Mouse (Mus musculus) embryonic facial prominence, embryonic 12.5 days (tissue): ENCODE measurements at regions not wholly inside any gene's neighbourhood (a gene's known extent, or its start where the extent isn't known, plus 50 kb on each side); places are given as distances from the start of the nearest gene placed in this dataset.

ENCODE experiments used
- ATAC-seq: fragments of 200-750 bp; cut with Nextera tagmentation; 2 replicates; pipeline ENCODE4 v1.8.0; 2017; ENCODE audit not compliant: insufficient number of reproducible peaks, insufficient read depth, low FRiP score, low TSS enrichment
- H3K27ac ChIP-seq: fragments of 300-500 bp; sonication (generic); 2 replicates; pipeline ENCODE4 v1.5.1; 2016; ENCODE audit warnings: mild to moderate bottlenecking
- H3K27me3 ChIP-seq: fragments of 300-500 bp; sonication (generic); 2 replicates; pipeline ENCODE4 v1.6.1; 2016; ENCODE audit warnings: mild to moderate bottlenecking, moderate library complexity
- H3K36me3 ChIP-seq: fragments of 300-500 bp; sonication (generic); 2 replicates; pipeline ENCODE4 v1.6.1; 2016; ENCODE audit warnings: mild to moderate bottlenecking
- H3K4me1 ChIP-seq: fragments of 300-500 bp; sonication (generic); 2 replicates; pipeline ENCODE4 v1.6.1; 2016
- H3K4me2 ChIP-seq: fragments of 300-500 bp; sonication (generic); replicated peaks from 2 replicates; pipeline ENCODE4 v1.6.1; 2016; ENCODE audit warnings: mild to moderate bottlenecking, moderate library complexity
- H3K4me3 ChIP-seq: fragments of 300-500 bp; sonication (generic); 2 replicates; pipeline ENCODE4 v1.5.1; 2016; ENCODE audit warnings: mild to moderate bottlenecking
- H3K9ac ChIP-seq: fragments of 300-500 bp; sonication (generic); 2 replicates; pipeline ENCODE4 v1.6.1; 2016; ENCODE audit warnings: mild to moderate bottlenecking, moderate library complexity
- H3K9me3 ChIP-seq: fragments of 300-500 bp; sonication (generic); 2 replicates; pipeline ENCODE4 v1.6.1; 2016; ENCODE audit warnings: mild to moderate bottlenecking, moderate library complexity
- WGBS: fragments of 180-500 bp; shearing (Covaris S2); methylation state at CpG from one replicate; pipeline ENCODE4 v1.1.7; 2016; 5-methylcytosine and 5-hydroxymethylcytosine counted together

DNA sequence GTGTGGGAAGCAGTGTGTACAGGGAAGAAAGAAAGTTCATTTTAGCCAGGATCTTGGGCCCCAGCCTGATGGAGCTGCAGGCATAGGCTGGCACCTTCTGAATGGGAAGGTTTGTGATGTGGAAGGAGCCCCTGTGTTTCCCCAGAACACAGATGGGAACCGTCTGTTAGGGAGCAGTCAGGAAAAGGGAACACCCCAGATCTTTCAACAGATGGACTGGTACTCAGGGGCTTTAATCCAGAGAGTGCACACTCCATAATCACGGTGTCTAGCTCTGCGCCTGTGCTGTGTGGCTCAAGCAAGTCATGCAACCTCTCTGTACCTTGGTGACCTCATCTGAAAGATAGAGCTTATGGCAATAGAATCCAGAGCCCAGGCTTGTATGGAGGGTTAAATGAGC is 109.6 kb downstream of the Efnb1 start:
- Histone ChIP-seq H3K27me3 (peaks cover 44% of the 10 kb centered on the region), H3K4me2 (no peak overlapping the region), H3K4me1 (peaks cover 6% of the 10 kb centered on the region; the same call in 1 of the 2 replicates), H3K9me3 (no peaks in the 10 kb centered on the region), H3K27ac (no peak overlapping the region), H3K4me3 (no peak overlapping the region), H3K9ac (no peak overlapping the region), H3K36me3 (no peaks in the 10 kb centered on the region)
- no peak for ATAC-seq
- 81% methylated on average over 3 of the region's 3 CpGs for WGBS

DNA sequence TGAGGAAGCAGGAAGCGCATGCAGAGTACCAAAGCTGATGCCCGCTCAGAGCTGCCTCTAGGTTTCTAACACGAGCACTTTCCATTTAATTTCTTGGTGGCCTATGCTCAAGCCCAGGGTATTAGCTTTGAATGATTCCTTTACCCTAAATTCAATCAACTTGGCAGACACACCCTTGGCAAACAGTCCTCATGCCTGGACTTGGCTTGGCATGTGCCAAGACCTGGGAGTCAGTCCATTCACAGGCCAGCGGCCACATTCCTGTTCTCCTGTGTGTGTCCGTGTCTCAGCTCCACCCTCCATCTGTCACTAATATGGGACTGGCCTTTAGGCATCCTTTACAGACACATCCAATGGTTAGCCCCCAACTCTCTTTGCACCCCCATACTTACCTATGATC is 107.3 kb downstream of the Efnb1 start:
- Histone ChIP-seq H3K27ac (no peak overlapping the region), H3K4me3 (no peak overlapping the region), H3K9ac (no peak overlapping the region), H3K4me2 (no peak overlapping the region), H3K36me3 (no peaks in the 10 kb centered on the region), H3K9me3 (no peaks in the 10 kb centered on the region), H3K27me3 (peaks cover 37% of the 10 kb centered on the region), H3K4me1 (peaks cover 6% of the 10 kb centered on the region; the same call in 1 of the 2 replicates)
- 87% methylated on average over 5 of the region's 5 CpGs for WGBS
- ATAC-seq, result no peak

DNA sequence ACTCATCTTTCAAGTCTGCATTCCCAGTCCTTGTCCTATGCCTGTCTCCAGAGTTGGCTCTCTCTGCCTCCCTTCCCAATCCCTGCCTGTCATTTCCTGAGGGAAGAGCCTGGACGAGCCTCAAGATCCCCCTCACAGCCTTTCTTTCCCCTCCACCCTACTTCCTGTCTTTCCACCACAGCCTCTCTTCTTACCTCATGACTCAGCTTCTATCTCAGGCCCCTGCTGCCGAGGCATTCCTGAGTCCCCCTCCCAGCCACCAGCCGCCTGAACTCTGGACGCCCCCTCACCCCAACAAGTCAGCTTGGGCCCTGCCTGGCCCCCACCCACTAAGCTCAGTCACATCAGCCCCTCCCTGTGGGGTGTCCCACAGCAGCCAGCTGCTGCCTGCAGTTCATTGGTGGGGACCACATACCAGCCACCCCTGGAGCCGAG is 105.8 kb downstream of the Efnb1 start:
- H3K4me2 ChIP-seq, result no peak overlapping the region
- H3K4me3 ChIP-seq, result no peak overlapping the region
- WGBS, result 43% methylated on average over 5 of the region's 5 CpGs
- H3K36me3 ChIP-seq, result no peaks in the 10 kb centered on the region
- peaks cover 30% of the 10 kb centered on the region for H3K27me3 ChIP-seq
- H3K9ac ChIP-seq, result no peak overlapping the region
- peaks cover 6% of the 10 kb centered on the region; the same call in 1 of the 2 replicates for H3K4me1 ChIP-seq
- no peaks in the 10 kb centered on the region for H3K9me3 ChIP-seq
- no peak overlapping the region for H3K27ac ChIP-seq
- no peak for ATAC-seq

DNA sequence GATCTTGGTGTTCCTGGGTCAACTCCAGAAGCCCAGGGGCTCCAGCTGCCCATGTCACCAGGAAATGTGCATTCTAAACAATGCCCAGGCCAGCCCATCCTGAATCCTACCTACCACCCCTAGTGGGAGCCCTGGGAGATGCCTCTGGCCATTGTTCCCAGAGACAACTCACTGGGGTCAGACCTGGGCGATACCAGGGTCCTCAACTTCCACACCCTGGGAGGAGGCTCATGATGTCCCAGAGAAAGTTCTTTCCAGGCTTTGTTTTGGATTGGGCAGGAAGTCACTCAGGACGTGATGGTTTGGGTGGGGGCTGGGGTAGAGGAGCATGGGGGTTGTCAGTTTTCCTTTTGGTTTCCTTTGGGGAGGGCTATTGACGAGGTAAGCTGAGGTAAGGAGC is 97.1 kb downstream of the Efnb1 start:
- WGBS, result 66% methylated on average over 3 of the region's 3 CpGs
- Histone ChIP-seq H3K9me3 (no peaks in the 10 kb centered on the region), H3K4me2 (no peak overlapping the region), H3K36me3 (no peaks in the 10 kb centered on the region), H3K4me1 (no peaks in the 10 kb centered on the region), H3K27me3 (peaks cover 31% of the 10 kb centered on the region), H3K27ac (no peak overlapping the region), H3K4me3 (no peak overlapping the region), H3K9ac (no peak overlapping the region)
- ATAC-seq, result no peak

DNA sequence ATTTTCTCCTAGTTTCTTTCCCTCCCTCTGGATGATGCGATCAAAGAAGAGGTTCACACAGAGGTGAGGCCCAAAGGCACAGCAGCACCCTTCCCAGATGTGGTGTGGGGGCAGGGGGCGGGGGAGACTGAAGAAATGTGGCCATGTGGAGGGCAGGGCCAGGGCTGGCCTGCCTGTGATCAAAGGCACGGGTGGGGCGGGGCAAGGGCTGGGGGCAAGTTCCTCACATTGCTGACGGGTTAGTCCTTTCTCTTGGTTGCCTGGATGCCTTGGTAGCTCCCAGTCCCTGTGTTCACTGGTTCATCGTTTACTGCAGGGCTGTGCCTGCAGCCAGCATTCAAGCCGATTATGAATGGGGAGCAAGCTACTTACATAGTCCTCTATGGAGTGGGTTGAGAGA is 96.4 kb downstream of the Efnb1 start:
- H3K4me3 ChIP-seq, result no peak overlapping the region
- H3K27me3 ChIP-seq, result peaks cover 35% of the 10 kb centered on the region
- ATAC-seq, result no peak
- H3K4me1 ChIP-seq, result no peaks in the 10 kb centered on the region
- WGBS, result 48% methylated on average over 6 of the region's 7 CpGs
- H3K27ac ChIP-seq, result no peak overlapping the region
- no peak overlapping the region for H3K4me2 ChIP-seq
- no peaks in the 10 kb centered on the region for H3K36me3 ChIP-seq
- no peaks in the 10 kb centered on the region for H3K9me3 ChIP-seq
- H3K9ac ChIP-seq, result no peak overlapping the region

DNA sequence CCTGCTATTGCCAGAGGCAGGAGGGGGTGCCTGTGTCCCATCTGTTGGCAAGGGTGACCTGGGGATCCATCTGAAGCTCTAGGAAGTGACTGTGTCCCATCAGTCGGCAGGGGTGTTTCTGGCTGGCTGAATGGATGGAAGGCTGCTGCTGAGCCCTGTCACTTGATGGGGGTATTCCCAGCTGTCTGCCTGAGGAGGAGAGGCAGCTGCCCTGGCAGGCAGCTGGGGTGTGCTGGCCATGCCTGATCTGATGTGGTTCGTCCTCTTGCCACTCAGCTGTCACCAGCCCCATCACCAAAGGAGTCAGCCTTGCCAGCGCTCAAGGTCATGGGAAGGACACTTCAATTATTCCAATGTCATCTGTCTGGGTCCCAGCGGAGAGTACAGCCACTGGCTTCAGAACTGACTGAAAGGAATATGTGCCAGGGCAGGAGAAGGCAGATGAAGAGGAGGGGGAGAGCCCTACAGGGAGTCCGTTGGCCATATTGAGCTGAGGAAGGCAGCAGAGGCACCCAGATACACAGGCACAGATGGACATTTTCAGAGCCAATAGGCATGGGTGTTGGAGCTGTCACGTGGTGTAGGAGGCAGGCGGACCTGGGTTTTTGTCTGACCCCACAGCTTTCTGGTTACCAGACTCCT is 89.3 kb downstream of the Efnb1 start:
- Histone ChIP-seq H3K4me2 (no peak overlapping the region), H3K36me3 (no peaks in the 10 kb centered on the region), H3K9me3 (no peaks in the 10 kb centered on the region), H3K4me1 (no peaks in the 10 kb centered on the region), H3K27ac (no peak overlapping the region), H3K27me3 (peaks cover 40% of the 10 kb centered on the region), H3K4me3 (no peak overlapping the region), H3K9ac (no peak overlapping the region)
- 70% methylated on average over 7 of the region's 7 CpGs for WGBS
- 0 out of 2 replicates have a peak, but pooled peaks have one; percentile 35 for ATAC-seq

DNA sequence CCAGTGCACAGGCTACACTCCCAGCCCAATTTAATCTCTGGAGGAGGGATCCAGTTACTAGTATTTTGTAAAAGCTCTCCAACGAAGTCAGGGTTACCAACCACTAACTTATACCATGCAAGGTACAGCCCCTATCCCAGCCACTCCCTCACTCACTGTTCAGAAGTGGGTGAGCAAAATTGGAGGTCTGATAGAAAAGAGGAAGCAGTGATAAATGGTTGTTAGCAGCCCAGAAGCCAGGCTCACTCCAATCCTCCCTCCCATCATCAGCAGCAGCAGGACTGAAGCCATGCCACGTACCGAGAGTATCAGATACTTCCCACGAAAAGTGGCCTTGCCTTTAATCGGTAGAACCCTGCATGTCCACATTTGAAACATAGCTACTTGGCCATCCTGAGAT is 86.1 kb downstream of the Efnb1 start:
- Histone ChIP-seq H3K36me3 (no peaks in the 10 kb centered on the region), H3K9me3 (no peaks in the 10 kb centered on the region), H3K27me3 (peaks cover 52% of the 10 kb centered on the region), H3K4me3 (no peak overlapping the region), H3K4me1 (peaks cover 12% of the 10 kb centered on the region; the same call in 1 of the 2 replicates), H3K4me2 (no peak overlapping the region), H3K9ac (no peak overlapping the region), H3K27ac (no peak overlapping the region)
- no peak for ATAC-seq
- WGBS, result 77% methylated on average over 5 of the region's 5 CpGs

DNA sequence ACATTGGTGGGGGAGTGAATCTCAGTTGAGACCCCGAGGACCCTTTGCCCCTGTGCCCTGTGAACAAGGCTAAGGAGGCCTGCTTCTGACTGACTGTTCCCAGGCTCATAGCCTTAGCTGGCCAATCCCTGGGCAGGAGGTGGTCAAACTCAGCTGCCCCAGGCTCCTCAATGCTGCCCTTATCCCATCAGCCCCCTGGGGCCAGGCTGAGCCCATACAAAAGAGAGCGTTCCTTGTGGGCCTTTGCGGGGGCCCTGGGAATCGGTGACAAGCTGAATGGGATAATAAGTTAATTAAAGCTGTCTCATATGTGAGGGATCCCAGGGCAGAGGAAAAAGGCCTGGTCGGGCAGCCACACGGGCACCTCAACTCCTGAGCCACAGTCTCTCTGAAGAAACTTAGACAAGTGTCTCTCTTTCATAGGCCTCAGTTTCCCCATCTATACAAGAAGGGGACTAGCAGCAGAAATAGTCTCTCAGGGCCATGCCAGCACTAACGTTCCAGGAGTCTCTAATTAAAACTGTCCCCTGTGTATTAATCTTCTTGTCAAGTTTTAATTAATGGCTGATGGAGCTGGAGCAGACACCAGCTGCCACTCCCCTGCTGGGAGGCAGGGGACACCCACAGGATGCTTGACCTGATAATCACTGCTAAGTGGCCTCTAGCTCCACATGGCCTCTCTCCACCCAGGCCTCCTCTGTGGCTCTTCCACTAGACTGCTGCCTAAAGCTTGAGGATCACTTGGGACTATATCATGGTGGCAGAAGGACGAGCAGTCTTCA is 84.9 kb downstream of the Efnb1 start:
- H3K36me3 ChIP-seq, result no peaks in the 10 kb centered on the region
- no peak overlapping the region for H3K27ac ChIP-seq
- peaks cover 57% of the 10 kb centered on the region for H3K27me3 ChIP-seq
- H3K9ac ChIP-seq, result no peak overlapping the region
- no peak for ATAC-seq
- H3K4me2 ChIP-seq, result no peak overlapping the region
- 40% methylated on average over 8 of the region's 8 CpGs for WGBS
- no peaks in the 10 kb centered on the region for H3K9me3 ChIP-seq
- H3K4me1 ChIP-seq, result peaks cover 14% of the 10 kb centered on the region; the same call in 1 of the 2 replicates
- no peak overlapping the region for H3K4me3 ChIP-seq

DNA sequence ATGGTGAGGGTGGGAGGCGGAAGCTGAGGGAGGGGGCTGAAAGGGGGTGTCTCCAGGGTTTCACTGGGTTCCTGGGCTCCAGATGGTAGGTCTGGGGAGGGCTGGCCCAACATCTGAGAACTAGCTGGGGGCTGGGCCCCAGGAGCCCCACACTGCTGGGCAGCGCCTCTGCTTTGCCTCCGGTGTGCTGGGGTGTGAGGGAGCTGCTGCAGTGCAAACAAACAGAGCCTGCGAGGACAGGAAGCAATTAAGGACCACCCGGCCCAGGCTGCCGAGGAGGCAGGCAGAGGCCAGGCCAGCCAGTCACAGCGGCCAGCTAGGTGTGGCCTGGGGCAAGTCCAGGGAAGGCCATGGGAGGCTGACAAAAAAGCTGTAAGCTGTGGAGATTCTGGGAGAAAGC is 82.3 kb downstream of the Efnb1 start:
- H3K9me3 ChIP-seq, result no peaks in the 10 kb centered on the region
- no peak overlapping the region for H3K4me2 ChIP-seq
- WGBS, result 21% methylated on average over 7 of the region's 7 CpGs
- ATAC-seq, result no peak
- no peak overlapping the region for H3K4me3 ChIP-seq
- no peaks in the 10 kb centered on the region for H3K36me3 ChIP-seq
- no peak overlapping the region for H3K9ac ChIP-seq
- H3K27me3 ChIP-seq, result peaks cover 62% of the 10 kb centered on the region
- H3K4me1 ChIP-seq, result peaks cover 20% of the 10 kb centered on the region; the same call in 1 of the 2 replicates
- H3K27ac ChIP-seq, result 0 out of 2 replicates have a peak overlapping the region, but pooled peaks have one; percentile 23

DNA sequence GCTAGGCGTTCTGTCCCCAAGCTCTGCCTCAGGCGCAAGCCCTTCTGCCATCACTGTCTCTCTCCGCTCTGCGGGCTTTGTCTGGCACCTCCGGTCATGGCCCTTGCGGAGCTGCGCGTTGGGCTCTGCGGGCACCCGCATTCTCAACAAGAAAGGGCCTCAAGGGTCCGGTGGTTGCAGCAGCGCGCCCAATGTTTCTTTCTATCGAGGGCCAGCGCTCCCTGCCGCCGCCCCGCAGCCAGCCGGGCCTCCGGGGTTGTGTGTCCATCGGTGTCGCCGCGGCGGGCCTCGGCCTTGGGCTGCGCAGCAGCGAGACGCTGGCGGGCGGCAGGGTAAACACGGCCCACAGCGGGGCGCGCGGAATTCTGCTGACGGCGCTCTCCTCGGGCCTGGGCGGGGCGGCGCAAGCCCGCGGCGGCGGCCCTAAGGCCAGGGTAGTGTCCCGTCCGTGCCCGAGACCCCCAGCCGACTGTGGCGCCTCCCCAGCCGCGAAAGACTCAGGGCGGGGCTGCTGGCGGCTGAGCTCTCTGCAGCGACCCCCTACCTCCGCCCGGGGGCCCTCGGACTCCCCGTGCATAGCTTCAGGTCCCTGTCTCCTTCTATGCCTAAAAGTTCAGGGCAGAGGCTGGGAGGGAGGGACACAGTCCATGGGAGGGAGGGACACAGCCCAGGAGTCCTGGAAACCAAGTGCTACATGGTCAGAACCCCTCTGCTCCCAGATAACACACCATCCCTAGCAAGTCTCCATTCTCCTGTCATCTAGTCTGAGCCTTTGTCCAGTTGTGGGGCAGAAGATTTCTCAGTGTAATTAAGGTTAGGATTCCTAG is 80.9 kb downstream of the Efnb1 start:
- Histone ChIP-seq H3K9ac (peak overlapping the region; percentile 53), H3K4me1 (peaks cover 20% of the 10 kb centered on the region; the same call in 1 of the 2 replicates), H3K27me3 (peaks cover 60% of the 10 kb centered on the region), H3K4me2 (peak overlapping the region; percentile 57), H3K4me3 (peak overlapping the region; percentile 32), H3K27ac (peak overlapping the region; percentile 63; the same call in 1 of the 2 replicates), H3K36me3 (no peaks in the 10 kb centered on the region), H3K9me3 (no peaks in the 10 kb centered on the region)
- WGBS, result 10% methylated on average over 60 of the region's 60 CpGs
- peak; percentile 38; the same call in 1 of the 2 replicates for ATAC-seq

DNA sequence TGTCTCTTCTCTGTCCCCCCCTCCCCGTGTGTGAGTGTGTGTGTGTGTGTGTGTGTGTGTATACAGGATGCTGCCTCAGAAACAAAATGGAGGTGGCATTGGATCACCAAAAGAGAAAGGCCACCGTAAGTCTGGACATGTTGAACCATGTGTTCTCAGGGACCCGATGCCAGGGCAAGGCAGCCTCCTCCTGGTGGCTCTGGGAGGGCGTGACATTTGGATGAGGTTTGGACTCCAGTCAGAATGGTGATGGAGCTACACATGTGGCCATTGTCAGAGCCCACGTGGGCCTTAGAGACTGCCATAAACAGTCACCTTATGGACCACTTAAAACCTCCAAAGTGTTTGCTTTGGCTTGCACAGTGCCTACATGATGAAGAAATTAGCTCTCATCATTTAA is 80.0 kb downstream of the Efnb1 start:
- H3K36me3 ChIP-seq, result no peaks in the 10 kb centered on the region
- no peak overlapping the region for H3K9ac ChIP-seq
- peaks cover 20% of the 10 kb centered on the region; the same call in 1 of the 2 replicates for H3K4me1 ChIP-seq
- H3K27me3 ChIP-seq, result peaks cover 59% of the 10 kb centered on the region
- no peak for ATAC-seq
- H3K27ac ChIP-seq, result no peak overlapping the region
- WGBS, result 63% methylated on average over 5 of the region's 5 CpGs
- H3K4me2 ChIP-seq, result no peak overlapping the region
- H3K9me3 ChIP-seq, result no peaks in the 10 kb centered on the region
- no peak overlapping the region for H3K4me3 ChIP-seq
